Mouse (Mus musculus) liver, postnatal 0 days (tissue): Measurements from ENCODE around the gene Zfp189. TPM values are rescaled to one million over a fixed set of nuclear protein-coding genes. Genes with fewer than 3 reads are reported as not detected.
"Not testable (repeated sequence)": the region's sequence is repeated elsewhere in the genome, so short reads cannot be mapped to it uniquely, and the experiment has no call there.

ENCODE experiments used
- ATAC-seq: fragments of 200-750 bp; cut with Nextera tagmentation; 2 replicates; pipeline ENCODE4 v1.8.0; 2017; ENCODE audit warnings: mild to moderate bottlenecking, moderate library complexity
- DNase-seq: peaks from one replicate; pipeline ENCODE4 v3.0.0-alpha.2; 2016
- H3K27ac ChIP-seq: fragments of 300-500 bp; sonication (generic); 2 replicates; pipeline ENCODE4 v1.5.1; 2014; ENCODE audit warnings: antibody characterized with exemption, moderate library complexity, mild to moderate bottlenecking, low read depth
- H3K27me3 ChIP-seq: fragments of 300-500 bp; sonication (generic); 2 replicates; pipeline ENCODE4 v1.6.1; 2014; ENCODE audit warnings: low read length, control low read depth, mixed read lengths; ENCODE audit not compliant: insufficient read depth
- H3K36me3 ChIP-seq: fragments of 300-500 bp; sonication (generic); replicated peaks from 2 replicates; pipeline ENCODE4 v1.6.1; 2014; ENCODE audit warnings: mild to moderate bottlenecking, control low read depth, low read length, moderate library complexity, mixed read lengths; ENCODE audit not compliant: insufficient read depth
- H3K4me1 ChIP-seq: fragments of 300-500 bp; sonication (generic); 2 replicates; pipeline ENCODE4 v1.6.1; 2014; ENCODE audit warnings: antibody characterized with exemption, mild to moderate bottlenecking, control low read depth; ENCODE audit not compliant: insufficient read depth
- H3K4me2 ChIP-seq: fragments of 300-500 bp; sonication (generic); 2 replicates; pipeline ENCODE4 v1.6.1; 2014; ENCODE audit warnings: low read depth, mild to moderate bottlenecking, low read length, moderate library complexity, mixed read lengths
- H3K4me3 ChIP-seq: fragments of 300-500 bp; sonication (generic); 2 replicates; pipeline ENCODE4 v1.5.1; 2014; ENCODE audit warnings: low read depth, low read length
- H3K9ac ChIP-seq: fragments of 300-500 bp; sonication (generic); replicated peaks from 2 replicates; pipeline ENCODE4 v1.6.1; 2014; ENCODE audit warnings: mild to moderate bottlenecking, moderate library complexity
- H3K9me3 ChIP-seq: fragments of 300-500 bp; sonication (generic); 2 replicates; pipeline ENCODE4 v1.6.1; 2016; ENCODE audit warnings: mild to moderate bottlenecking, control low read depth, low read length, mixed read lengths
- CTCF ChIP-seq: sonication (generic); IDR thresholded peaks from 2 replicates; pipeline ENCODE4 v1.5.1; 2016; ENCODE audit warnings: antibody characterized with exemption, low read depth
- EP300 ChIP-seq: IDR thresholded peaks from 2 replicates; pipeline ENCODE4 v1.6.1; 2016; ENCODE audit warnings: antibody characterized with exemption, low read depth, mild to moderate bottlenecking
- WGBS: fragments of 180-500 bp; shearing (Covaris S2); extraction: QIAGEN DNeasy Blood & Tissue Kit; methylation state at CpG from one replicate; pipeline ENCODE4 v1.1.7; 2014; ENCODE audit not compliant: insufficient replicate concordance; 5-methylcytosine and 5-hydroxymethylcytosine counted together
- polyA plus RNA-seq: library from polyadenylated mRNA; unstranded; fragments of >200 nt; fragmentation: Nextera tagmentation; extraction: Ambion mirVana; gene quantifications from 2 replicates; pipeline ENCODE4 v1.2.1, GENCODE M21; 2015

Zfp189 gene
- polyA plus RNA-seq, 1 experiment from 2014 or later: 2.2 TPM

GRCm38 (mm10) chr4:49480104-49480760 is 40.7 kb upstream of the Zfp189 start:
- Histone ChIP-seq H3K27ac (peak overlapping the region; percentile 76), H3K27me3 (no peaks in the 10 kb centered on the region), H3K4me2 (peak overlapping the region; percentile 38), H3K36me3 (no peaks in the 10 kb centered on the region), H3K4me1 (peaks cover 13% of the 10 kb centered on the region), H3K9ac (peak overlapping the region; percentile 23; the same call in 1 of the 2 replicates), H3K4me3 (peak overlapping the region; percentile 26), H3K9me3 (no peaks in the 10 kb centered on the region)
- ATAC-seq (peak; percentile 33; the same call in 1 of the 2 replicates), DNase-seq (no peak)
- no peak for TF ChIP-seq EP300
- TF ChIP-seq CTCF: no peak
- 36% methylated on average over 21 of the region's 21 CpGs for WGBS

GRCm38 (mm10) chr4:49480896-49481295 is 40.1 kb upstream of the Zfp189 start:
- no peak for DNase-seq
- peak overlapping the region; percentile 26 for H3K4me3 ChIP-seq

GRCm38 (mm10) chr4:49485442-49485841 is 35.5 kb upstream of the Zfp189 start:
- peak; percentile 95 for ATAC-seq
- Histone ChIP-seq H3K4me3 (no peak overlapping the region), H3K4me2 (no peak overlapping the region), H3K27me3 (no peaks in the 10 kb centered on the region), H3K4me1 (peaks cover 6% of the 10 kb centered on the region), H3K27ac (peak overlapping the region; percentile 84), H3K36me3 (0 out of 2 replicates have a peak, but pooled peaks cover 3% of the 10 kb centered on the region), H3K9me3 (no peaks in the 10 kb centered on the region), H3K9ac (no peak overlapping the region)
- no peak for DNase-seq
- TF ChIP-seq EP300 (peak; percentile 73), CTCF (no peak)

More at GRCm38 (mm10) chr4:49480896-49481295, 40.1 kb upstream of the Zfp189 start:
- Histone ChIP-seq H3K4me2 (peak overlapping the region; percentile 38; the same call in 1 of the 2 replicates), H3K4me1 (peaks cover 8% of the 10 kb centered on the region), H3K27me3 (no peaks in the 10 kb centered on the region), H3K9ac (peak overlapping the region; percentile 23; the same call in 1 of the 2 replicates), H3K36me3 (no peaks in the 10 kb centered on the region), H3K27ac (peak overlapping the region; percentile 76), H3K9me3 (no peaks in the 10 kb centered on the region)
- no peak for TF ChIP-seq EP300
- no peak for TF ChIP-seq CTCF
- 55% methylated on average over 3 of the region's 3 CpGs for WGBS
- ATAC-seq: no peak

GRCm38 (mm10) chr4:49485934-49486650 is 34.9 kb upstream of the Zfp189 start:
- H3K4me1 ChIP-seq, H3K9ac ChIP-seq, H3K9me3 ChIP-seq, H3K4me2 ChIP-seq, DNase-seq, H3K36me3 ChIP-seq, H3K27me3 ChIP-seq, H3K4me3 ChIP-seq: not testable (repeated sequence)
- peak; percentile 85 for ATAC-seq
- 50% methylated on average over 3 of the region's 3 CpGs for WGBS
- H3K27ac ChIP-seq: peak overlapping the region; percentile 84

GRCm38 (mm10) chr4:49503563-49503962 is 17.4 kb upstream of the Zfp189 start:
- Histone ChIP-seq H3K27ac (peak overlapping the region; percentile 56), H3K4me2 (peak overlapping the region; percentile 1; the same call in 1 of the 2 replicates), H3K9me3 (no peaks in the 10 kb centered on the region), H3K4me3 (no peak overlapping the region), H3K36me3 (no peaks in the 10 kb centered on the region), H3K4me1 (peaks cover 8% of the 10 kb centered on the region), H3K9ac (no peak overlapping the region), H3K27me3 (no peaks in the 10 kb centered on the region)
- no peak for TF ChIP-seq CTCF
- no peak for TF ChIP-seq EP300
- DNase-seq (no peak), ATAC-seq (no peak)
- WGBS: 62% methylated on average over 1 of the region's 1 CpGs

- TF ChIP-seq CTCF (no peak), EP300 (no peak)
- H3K4me1 ChIP-seq: peaks cover 8% of the 10 kb centered on the region
- ATAC-seq (no peak), DNase-seq (no peak)
- H3K4me3 ChIP-seq: no peak within 1 kb of the TSS
- 51% methylated on average over 3 of the region's 3 CpGs for WGBS
- H3K9me3 ChIP-seq: no peaks in the 10 kb centered on the region
- peak within 1 kb of the TSS; percentile 42 for H3K4me2 ChIP-seq
- H3K36me3 ChIP-seq: no peaks in the 10 kb centered on the region
- H3K27me3 ChIP-seq: no peaks in the 10 kb centered on the region
- peak within 1 kb of the TSS; percentile 76 for H3K27ac ChIP-seq
- peak within 1 kb of the TSS; percentile 31 for H3K9ac ChIP-seq
These were observed 14.6 kb upstream of the Zfp189 start, which contains the start of gene Baat for GRCm38 (mm10) chr4:49506386-49506785. Gene Baat, minus strand, starts transcription at chr4:49506557.
